Mouse (Mus musculus) forelimb bud, embryonic 11.5 days (tissue): Measurements from ENCODE around the gene Morn4.
"Not testable (repeated sequence)": the region's sequence is repeated elsewhere in the genome, so short reads cannot be mapped to it uniquely, and the experiment has no call there.

Source experiments
- DNase-seq: peaks from one replicate; pipeline ENCODE4 v3.0.0-alpha.2; 2012; ENCODE audit warnings: low read depth, low spot score

The Morn4 gene

DNA sequence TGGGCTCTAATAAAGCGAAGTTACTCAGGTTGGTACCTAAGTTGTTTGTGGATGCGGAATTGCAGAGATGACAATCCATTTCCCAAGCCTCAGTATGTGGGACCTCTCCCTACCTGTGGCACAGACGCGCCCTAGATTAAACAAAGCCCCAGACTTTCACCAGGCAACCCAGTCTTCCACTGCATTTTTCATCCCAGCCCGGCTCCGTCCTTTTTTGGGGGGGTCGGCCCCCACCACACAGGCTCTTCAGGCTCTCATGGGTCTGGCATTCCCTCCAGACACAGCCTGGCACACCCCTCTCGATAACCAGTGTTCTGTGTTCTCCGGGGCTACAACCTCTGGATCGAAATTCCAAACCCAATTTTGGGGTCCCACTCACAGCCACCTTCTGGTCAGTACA, 467 bp downstream of the Morn4 start:
- DNase-seq = no peak

GRCm38 (mm10) chr19:42081613-42082012, 4.5 kb downstream of the Morn4 start:
- not testable (repeated sequence) for DNase-seq

GRCm38 (mm10) chr19:42080469-42080868, 5.7 kb downstream of the Morn4 start:
- DNase-seq = no peak

- DNase-seq = no peak
Observed at GRCm38 (mm10) chr19:42079950-42080349, 6.2 kb downstream of the Morn4 start.

GRCm38 (mm10) chr19:42079006-42079405, 7.2 kb downstream of the Morn4 start:
- DNase-seq = no peak

GRCm38 (mm10) chr19:42078566-42078965, 7.6 kb downstream of the Morn4 start:
- no peak for DNase-seq

- no peak for DNase-seq
Observed at GRCm38 (mm10) chr19:42075992-42076391, 10.2 kb downstream of the Morn4 start.

GRCm38 (mm10) chr19:42075051-42075450, 11.1 kb downstream of the Morn4 start:
- DNase-seq = no peak

DNA sequence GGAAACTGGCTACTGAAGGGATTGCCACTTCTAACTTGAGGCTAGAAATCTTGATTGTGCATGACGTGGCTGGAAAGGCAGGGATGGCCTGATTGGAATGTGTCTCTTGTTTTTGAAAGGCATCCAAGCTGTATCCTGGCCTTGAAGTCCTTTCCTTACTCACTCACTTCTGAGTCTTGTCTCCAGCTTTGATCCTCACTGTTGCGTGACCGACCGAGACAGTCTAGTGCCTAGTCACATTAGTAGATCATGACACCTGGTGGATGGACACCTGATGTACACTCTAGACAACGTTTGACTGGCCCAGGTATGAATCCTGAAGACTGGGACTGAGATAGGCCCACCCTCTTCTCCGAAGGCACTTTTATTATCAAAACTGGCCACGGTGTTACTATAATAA, 13.4 kb downstream of the Morn4 start:
- DNase-seq = no peak

DNA sequence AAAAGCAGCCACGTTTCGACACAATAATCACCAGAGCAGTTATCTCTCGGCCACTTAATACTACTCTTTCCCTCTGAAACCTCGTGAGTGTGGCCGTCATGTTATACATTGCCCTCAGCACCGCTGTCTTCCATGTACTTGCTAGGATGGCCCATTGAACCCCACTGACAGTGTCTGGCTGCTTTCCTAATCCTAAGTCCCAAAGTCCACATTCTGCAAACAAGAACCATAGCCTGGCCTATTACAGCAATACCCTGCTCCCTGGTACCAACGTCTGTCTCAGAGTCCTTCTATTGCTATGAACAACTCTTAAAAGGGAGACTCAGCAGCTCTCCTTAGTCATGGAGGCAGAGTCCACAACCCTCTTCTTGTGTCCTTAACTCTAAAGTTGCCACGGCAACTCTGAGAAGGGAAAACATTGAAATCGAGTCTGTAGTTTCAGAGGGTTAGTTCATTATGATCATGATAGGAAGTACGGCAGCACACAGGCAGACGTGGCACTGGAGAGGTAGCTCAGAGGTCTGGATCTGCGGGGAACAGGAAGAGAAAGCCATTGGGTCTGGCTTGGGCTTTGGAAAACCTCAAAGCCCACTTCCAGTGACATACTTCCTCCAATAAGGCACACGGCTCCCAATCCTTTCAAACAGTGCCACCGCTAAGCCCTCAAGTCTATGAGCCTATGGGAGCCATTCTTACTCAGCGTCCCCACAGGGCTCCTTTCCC, 14.1 kb downstream of the Morn4 start:
- no peak for DNase-seq

- DNase-seq = no peak
Observed at GRCm38 (mm10) chr19:42071221-42071620, 14.9 kb downstream of the Morn4 start.

GRCm38 (mm10) chr19:42069241-42069525, 17.0 kb downstream of the Morn4 start:
- no peak for DNase-seq

GRCm38 (mm10) chr19:42068441-42069240, 17.5 kb downstream of the Morn4 start:
- no peak for DNase-seq

DNA sequence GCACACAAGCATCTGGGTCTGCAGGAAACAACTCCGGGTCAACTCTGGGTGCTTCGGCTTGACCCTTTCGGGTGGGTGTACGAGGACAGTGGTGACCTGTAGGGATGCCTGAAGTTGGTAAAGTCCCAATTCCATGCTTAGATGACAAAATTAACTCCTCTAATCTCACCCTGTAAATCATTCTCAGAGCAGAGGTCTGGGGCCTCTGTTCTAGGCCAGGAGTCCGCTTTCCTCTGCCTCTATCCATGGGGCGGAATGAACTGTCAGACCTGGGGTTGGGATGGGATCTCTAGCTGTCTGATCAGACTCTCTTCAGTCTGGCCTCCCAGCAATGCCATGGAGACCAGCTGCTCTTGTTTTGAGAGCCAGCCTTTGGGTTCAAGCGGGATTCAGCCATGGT, 24.7 kb downstream of the Morn4 start:
- no peak for DNase-seq

GRCm38 (mm10) chr19:42058426-42058825, 27.7 kb downstream of the Morn4 start:
- DNase-seq = no peak

DNA sequence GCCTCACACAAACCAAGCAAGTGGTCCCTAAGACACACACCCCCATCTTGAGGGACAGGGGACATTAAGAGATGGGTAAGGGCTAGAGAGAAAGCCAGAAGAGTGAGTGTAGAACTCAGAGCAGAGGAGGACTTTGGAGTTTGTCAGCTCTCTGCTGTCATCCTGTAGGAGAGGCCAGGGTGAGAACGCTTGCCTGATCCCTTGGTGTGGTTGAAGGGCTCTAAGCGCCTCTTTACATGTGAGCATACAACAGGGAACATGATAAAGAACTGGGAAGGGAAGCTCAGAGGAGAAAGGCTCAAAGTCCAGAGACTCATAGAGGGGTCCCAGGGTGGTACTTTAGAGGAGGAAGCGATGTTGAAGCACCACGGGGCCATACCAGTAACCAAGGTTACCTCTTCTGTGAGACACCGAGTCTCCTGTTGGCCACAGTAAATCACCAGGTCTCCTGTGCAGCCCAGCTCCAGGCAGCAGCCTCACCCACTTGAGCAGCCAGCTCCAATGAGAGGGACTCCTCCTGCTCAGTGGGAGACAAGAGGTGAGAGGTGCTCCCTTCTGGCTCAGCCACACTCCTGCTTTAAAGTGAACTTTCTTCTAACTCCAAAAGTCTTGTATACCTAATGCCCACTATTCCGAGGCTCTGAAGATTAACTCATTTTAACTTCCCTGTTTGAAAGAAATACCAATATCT, 29.3 kb downstream of the Morn4 start:
- no peak for DNase-seq

DNA sequence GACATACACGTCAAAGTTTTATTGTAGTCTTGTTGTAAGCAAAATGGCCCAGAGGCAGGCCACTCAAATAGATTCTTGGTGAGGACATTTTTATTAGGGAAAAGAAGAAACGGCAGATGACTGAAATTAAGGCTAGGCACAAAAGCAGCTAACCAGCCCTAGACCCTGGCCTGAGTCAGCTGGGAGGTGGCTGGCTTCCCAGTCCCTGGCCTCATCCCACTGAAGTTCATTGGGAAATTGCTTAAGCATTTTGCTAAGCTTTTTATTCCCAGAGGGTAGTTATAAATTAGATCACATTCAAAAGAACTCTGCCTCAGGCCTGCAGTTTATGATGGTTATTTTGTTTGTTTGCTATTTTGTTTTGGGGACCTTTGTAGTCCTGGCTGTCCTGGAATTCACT, 30.3 kb downstream of the Morn4 start:
- DNase-seq = no peak

DNA sequence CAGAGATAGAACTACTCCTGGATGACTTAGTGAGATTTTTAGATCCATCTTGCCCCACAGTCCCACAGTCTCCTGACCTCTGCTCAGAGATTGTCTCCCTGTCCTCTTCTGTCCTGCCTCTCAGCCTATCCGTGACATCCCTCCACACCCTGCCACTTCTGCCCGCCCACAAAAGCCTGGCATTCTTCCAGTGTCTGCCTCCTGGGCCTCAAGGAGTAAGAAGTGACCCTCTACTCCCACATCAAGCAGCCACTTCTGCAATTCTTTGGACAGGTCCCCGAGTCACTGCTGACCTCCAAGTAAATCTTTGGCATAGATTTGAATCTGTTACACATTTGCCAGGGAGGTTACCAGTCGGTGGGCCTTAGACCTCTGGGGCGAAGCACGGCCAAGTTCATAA, 31.9 kb downstream of the Morn4 start:
- DNase-seq = no peak

DNA sequence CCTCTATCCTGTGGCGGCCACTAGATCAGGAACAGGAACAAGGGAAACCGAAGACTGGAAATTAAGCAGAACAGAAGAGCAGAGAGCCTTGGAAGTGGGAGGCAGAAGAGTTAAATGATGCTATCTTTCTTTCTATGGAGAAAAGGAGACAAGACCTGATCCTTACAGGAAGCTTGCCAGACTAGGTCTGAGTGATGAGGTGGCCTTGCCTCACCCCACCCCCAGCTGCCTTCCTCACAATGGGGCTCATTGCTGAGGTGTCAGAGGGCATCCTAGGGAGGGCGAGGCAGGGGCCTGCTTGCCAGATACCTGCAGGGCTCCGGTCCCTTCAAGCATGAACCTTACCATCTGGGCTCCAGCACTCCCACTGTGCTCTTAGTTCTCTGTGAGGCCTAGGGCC, 34.2 kb downstream of the Morn4 start, which contains the start of gene 4933411K16Rik:
TSS of gene 4933411K16Rik (plus strand) at position 301 of the 400 bp plus-strand sequence.
- DNase-seq = no peak

DNA sequence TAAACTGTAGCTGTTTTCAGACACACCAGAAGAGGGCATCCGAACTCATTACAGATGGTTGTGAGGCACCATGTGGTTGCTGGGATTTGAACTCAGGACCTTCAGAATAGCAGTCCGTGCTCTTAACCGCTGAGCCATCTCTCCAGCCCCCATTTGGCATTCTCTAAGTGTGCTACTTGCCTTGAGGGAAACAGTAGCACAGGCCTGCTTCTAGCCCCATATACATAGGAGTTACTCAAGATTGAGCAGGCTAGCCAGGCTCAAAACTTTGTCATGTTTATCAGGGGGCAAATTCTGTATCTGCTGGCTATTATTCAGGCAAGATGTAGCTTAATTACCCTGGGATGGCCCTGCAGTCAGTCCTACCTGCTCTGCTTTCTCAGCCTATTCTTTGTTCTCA, 34.8 kb downstream of the Morn4 start:
- DNase-seq = no peak

DNA sequence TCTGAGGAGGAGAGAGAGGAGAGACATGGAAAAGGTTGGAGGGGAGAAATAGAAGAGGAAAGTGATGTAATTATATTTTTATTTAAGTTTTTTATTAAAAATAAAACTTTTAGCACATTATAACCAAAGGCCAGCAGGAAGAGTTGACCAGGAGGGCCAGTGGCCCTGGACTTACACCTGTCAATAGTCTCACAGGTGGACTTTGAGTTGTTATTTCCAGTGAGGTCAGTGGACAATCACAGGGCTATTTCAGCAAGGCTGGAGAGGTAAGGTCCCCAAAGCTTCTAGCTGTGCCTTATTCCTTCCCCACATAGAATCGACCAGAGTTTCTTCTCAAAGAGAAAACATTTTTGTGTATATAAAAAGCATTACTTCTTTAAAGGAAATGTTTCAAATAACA, 35.9 kb downstream of the Morn4 start:
- DNase-seq = no peak

GRCm38 (mm10) chr19:42045269-42046102, 40.7 kb downstream of the Morn4 start, which contains the start of gene Hoga1:
Hoga1 (plus strand) TSS chr19:42045610.
- peak; percentile 79 for DNase-seq
